Mouse (Mus musculus): ENCODE results near the gene Cers5. TPM values are rescaled to one million over a fixed set of nuclear protein-coding genes. Genes with fewer than 3 reads are reported as not detected.
A peak's percentile ranks its signal among the peaks of the same experiment; 100 is the strongest.

Cers5 gene
- polyA plus RNA-seq, 1 experiment from 2014 or later = 67.1 TPM

GRCm38 (mm10) chr15:99721921-99722743 lies 50.6 kb downstream of the Cers5 start:
- Histone ChIP-seq H3K9me3 (no peaks in the 10 kb centered on the region), H3K4me2 (no peak overlapping the region), H3K27ac (no peak overlapping the region), H3K9ac (no peak overlapping the region), H3K4me1 (peaks cover 33% of the 10 kb centered on the region), H3K36me3 (replicated peaks) (peaks cover 44% of the 10 kb centered on the region), H3K27me3 (no peaks in the 10 kb centered on the region), H3K4me3 (replicated peaks) (no peak overlapping the region)
- 83% methylated on average over 25 of the region's 25 CpGs for WGBS
- no peak for ATAC-seq (ENCODE audit: low FRiP score)

DNA sequence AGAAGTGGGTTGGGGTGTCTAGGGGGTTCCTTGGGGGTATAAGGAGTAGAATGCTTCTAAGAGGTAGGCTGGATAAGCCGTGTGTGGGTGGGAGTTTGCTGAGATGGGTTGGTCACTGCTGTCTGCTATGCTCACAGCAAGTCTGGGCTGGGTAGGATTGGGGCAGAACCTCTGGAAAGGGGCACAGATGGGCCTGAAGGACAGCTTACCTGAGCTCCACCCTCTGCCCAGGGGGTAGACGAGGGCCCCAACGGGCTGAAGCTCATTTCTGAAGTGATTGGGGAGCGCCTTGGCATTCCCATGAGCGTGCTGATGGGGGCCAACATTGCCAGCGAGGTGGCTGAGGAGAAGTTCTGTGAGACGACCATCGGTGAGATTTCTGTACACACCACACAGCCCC lies 52.8 kb downstream of the Cers5 start:
- Histone ChIP-seq H3K4me2 (no peak overlapping the region), H3K4me1 (peaks cover 35% of the 10 kb centered on the region), H3K4me3 (replicated peaks) (no peak overlapping the region), H3K9ac (no peak overlapping the region), H3K9me3 (no peaks in the 10 kb centered on the region), H3K36me3 (replicated peaks) (peaks cover 44% of the 10 kb centered on the region), H3K27me3 (no peaks in the 10 kb centered on the region), H3K27ac (no peak overlapping the region)
- no peak for ATAC-seq (ENCODE audit: low FRiP score)
- WGBS = 88% methylated on average over 8 of the region's 8 CpGs

DNA sequence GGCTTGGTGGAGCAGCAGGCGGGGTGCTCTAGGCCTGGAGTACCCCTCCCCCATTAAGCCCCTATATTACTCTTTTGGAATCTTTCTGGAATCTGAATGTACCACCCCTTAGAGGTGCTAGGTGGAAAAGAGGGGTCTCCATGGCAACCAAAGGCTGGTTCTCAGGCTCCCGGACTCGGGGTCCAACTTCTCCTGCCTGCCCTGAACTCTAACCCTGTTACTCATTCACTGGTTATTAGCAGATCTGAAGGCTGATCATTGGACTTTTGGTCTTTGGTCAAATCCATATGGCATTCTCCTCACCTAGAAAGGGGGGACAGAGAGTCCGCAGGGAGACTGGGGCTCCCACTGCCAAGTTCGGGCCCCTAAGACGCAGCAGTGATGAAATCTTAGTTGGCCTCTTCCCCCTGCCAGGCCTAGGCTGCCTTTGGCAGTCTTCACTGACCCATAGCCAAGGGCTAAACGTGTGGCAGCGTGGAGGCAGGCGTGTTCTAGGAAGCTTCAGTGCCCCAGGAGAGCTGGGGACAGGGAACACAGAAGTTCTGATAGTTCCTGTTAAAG lies 54.1 kb downstream of the Cers5 start:
- Histone ChIP-seq H3K36me3 (replicated peaks) (peaks cover 50% of the 10 kb centered on the region), H3K9me3 (no peaks in the 10 kb centered on the region)
- 84% methylated on average over 9 of the region's 9 CpGs for WGBS

DNA sequence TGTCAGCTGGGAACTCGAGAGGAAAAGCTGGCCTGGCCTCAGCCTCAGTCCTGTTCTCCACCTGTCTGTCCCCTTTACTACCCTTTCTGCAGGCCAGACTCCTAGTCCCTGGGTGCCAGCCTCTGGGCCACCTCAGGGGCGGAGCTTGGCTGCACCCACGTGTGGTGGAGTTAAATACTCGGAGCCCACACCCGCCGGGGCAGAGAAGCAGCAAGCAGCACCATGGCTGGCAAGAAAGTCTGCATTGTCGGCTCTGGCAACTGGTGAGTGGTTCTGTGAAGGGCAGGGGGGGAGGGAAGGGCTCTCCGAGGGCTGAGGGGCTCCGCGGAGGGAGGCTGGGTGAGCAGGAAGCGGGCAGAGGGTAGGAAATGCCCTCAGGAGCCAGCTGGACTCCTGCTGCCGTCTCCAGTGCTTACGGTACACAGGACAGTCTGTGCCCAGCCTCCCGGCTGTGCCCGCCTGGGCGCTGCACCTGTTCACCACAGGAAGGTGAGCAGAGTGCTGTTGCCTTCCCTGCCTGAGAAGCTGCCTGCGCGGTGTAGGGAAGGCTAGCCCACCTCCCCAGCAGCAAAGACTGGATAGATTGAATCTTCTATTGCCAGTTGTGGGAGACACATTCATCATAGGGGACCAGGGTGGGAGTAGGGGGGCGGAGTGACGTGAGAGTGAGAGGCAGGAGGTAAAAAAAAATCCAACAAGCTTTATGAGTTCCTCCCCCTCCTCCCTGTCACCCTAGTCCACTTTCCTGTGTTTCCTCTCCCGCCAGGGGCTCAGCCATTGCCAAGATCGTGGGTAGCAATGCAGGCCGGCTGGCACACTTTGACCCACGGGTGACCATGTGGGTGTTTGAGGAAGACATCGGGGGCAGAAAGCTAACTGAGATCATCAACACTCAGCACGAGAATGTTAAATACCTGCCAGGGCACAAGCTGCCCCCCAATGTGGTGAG lies 55.0 kb downstream of the Cers5 start, which contains the start of gene Gpd1:
TSS of gene Gpd1 (plus strand) at position 130 of the 949 bp plus-strand sequence.
- no peak for ATAC-seq (ENCODE audit: low FRiP score)

More for the DNA sequence above, 54.1 kb downstream of the Cers5 start:
- no peaks in the 10 kb centered on the region for H3K27me3 ChIP-seq
- no peak overlapping the region for H3K27ac ChIP-seq
- no peak overlapping the region for H3K4me3 ChIP-seq (replicated peaks)
- ATAC-seq (ENCODE audit: low FRiP score) = no peak
- H3K4me2 ChIP-seq = no peak overlapping the region
- H3K4me1 ChIP-seq = peaks cover 21% of the 10 kb centered on the region
- no peak overlapping the region for H3K9ac ChIP-seq

DNA sequence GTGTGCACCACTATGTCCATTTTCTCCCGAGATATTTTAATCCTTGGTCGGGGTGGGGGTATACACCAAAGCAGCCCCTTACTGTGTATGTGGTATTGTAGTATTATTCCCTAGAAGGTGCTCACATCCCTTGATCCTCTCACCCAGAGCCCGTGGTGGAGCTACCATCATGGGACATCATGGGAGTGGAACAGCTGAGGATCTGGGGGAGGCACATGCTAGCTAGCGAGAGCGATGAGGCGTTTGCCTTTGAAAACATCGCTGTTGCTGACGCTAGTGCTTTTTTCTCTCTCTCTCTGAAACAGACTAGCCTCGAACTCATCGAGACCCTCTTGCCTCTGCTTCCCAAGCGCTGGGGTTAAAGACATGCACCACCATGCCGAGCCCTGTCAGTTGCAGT lies 55.9 kb downstream of the Cers5 start:
- Histone ChIP-seq H3K27ac (no peak overlapping the region), H3K4me1 (peaks cover 14% of the 10 kb centered on the region), H3K4me2 (no peak overlapping the region), H3K4me3 (replicated peaks) (no peak overlapping the region), H3K36me3 (replicated peaks) (peaks cover 53% of the 10 kb centered on the region), H3K27me3 (no peaks in the 10 kb centered on the region), H3K9ac (no peak overlapping the region), H3K9me3 (no peaks in the 10 kb centered on the region)
- WGBS = 89% methylated on average over 12 of the region's 12 CpGs
- ATAC-seq (ENCODE audit: low FRiP score) = no peak

More for the DNA sequence above, 55.0 kb downstream of the Cers5 start, which contains the start of gene Gpd1:
- no peaks in the 10 kb centered on the region for H3K27me3 ChIP-seq
- WGBS = 72% methylated on average over 26 of the region's 26 CpGs
- H3K4me2 ChIP-seq = no peak within 1 kb of the TSS
- H3K9ac ChIP-seq = 0 out of 2 replicates have a peak within 1 kb of the TSS, but pooled peaks have one; percentile 7
- no peaks in the 10 kb centered on the region for H3K9me3 ChIP-seq
- H3K4me1 ChIP-seq = peaks cover 14% of the 10 kb centered on the region
- H3K27ac ChIP-seq = no peak within 1 kb of the TSS; the same call in 1 of the 2 replicates
- peaks cover 53% of the 10 kb centered on the region for H3K36me3 ChIP-seq (replicated peaks)
- H3K4me3 ChIP-seq (replicated peaks) = no peak within 1 kb of the TSS

GRCm38 (mm10) chr15:99715982-99716746 lies 56.5 kb downstream of the Cers5 start:
- 84% methylated on average over 11 of the region's 11 CpGs for WGBS
- H3K27me3 ChIP-seq = no peaks in the 10 kb centered on the region
- H3K9ac ChIP-seq = 0 out of 2 replicates have a peak overlapping the region, but pooled peaks have one; percentile 2

GRCm38 (mm10) chr15:99715361-99715865 lies 57.3 kb downstream of the Cers5 start:
- Histone ChIP-seq H3K27ac (peak overlapping the region; percentile 79), H3K4me3 (replicated peaks) (no peak overlapping the region), H3K4me2 (no peak overlapping the region), H3K9me3 (no peaks in the 10 kb centered on the region), H3K36me3 (replicated peaks) (peaks cover 64% of the 10 kb centered on the region), H3K27me3 (no peaks in the 10 kb centered on the region), H3K4me1 (peaks cover 14% of the 10 kb centered on the region), H3K9ac (no peak overlapping the region)
- ATAC-seq (ENCODE audit: low FRiP score) = peak; percentile 47; the same call in 1 of the 2 replicates
- WGBS = 57% methylated on average over 13 of the region's 13 CpGs

More at GRCm38 (mm10) chr15:99715982-99716746, 56.5 kb downstream of the Cers5 start:
- Histone ChIP-seq H3K9me3 (no peaks in the 10 kb centered on the region), H3K36me3 (replicated peaks) (peaks cover 60% of the 10 kb centered on the region), H3K27ac (peak overlapping the region; percentile 79), H3K4me1 (peaks cover 14% of the 10 kb centered on the region), H3K4me3 (replicated peaks) (no peak overlapping the region), H3K4me2 (no peak overlapping the region)
- ATAC-seq (ENCODE audit: low FRiP score) = no peak

DNA sequence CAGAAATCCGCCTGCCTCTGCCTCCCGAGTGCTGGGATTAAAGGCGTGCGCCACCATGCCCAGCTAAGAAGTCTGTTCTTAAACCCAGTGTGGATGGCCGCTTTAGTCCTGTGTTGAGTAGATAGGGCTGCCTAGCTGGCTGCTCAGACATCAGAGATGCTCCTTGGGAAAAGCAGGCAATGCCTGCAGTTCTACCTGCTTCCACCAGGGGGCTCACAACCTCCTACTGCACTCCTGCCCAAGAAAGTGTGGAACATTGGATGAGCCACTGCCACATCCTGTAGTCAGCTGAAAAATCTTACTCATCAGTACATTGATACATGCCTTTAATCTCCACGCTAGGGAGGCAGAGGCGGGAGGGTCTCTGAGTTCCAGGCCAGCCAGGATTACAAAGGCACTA lies 57.8 kb downstream of the Cers5 start:
- Histone ChIP-seq H3K27ac (peak overlapping the region; percentile 79), H3K9me3 (no peaks in the 10 kb centered on the region), H3K27me3 (no peaks in the 10 kb centered on the region), H3K36me3 (replicated peaks) (peaks cover 65% of the 10 kb centered on the region), H3K4me3 (replicated peaks) (no peak overlapping the region), H3K4me2 (no peak overlapping the region), H3K9ac (no peak overlapping the region), H3K4me1 (peaks cover 14% of the 10 kb centered on the region)
- 55% methylated on average over 7 of the region's 7 CpGs for WGBS
- ATAC-seq (ENCODE audit: low FRiP score) = peak; percentile 59

GRCm38 (mm10) chr15:99714206-99714605 lies 58.5 kb downstream of the Cers5 start:
- Histone ChIP-seq H3K27me3 (no peaks in the 10 kb centered on the region), H3K4me1 (peaks cover 14% of the 10 kb centered on the region), H3K27ac (peak overlapping the region; percentile 22), H3K36me3 (replicated peaks) (peaks cover 72% of the 10 kb centered on the region), H3K4me3 (replicated peaks) (no peak overlapping the region), H3K9ac (no peak overlapping the region), H3K9me3 (no peaks in the 10 kb centered on the region), H3K4me2 (no peak overlapping the region)
- no peak for ATAC-seq (ENCODE audit: low FRiP score)
- 76% methylated on average over 4 of the region's 4 CpGs for WGBS

DNA sequence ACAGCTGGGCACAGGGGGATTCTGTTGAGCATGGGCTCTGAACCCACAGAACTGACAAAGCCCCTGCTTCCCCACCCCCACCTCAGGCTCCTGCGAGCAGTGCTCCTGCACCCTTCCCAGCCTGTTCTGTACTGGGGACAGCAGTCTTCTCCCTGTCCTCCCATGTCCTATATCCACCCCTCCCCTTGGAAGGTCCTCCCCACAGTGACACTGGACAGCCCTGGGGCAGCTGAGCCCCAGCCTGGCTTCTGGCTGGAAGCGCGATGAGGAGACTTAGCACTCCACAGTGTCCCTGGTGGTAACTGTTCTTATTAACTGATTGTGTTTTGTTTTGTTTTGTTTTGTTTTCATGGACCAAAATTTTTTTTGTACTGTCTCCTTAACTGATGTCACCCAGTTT lies 59.1 kb downstream of the Cers5 start:
- Histone ChIP-seq H3K4me2 (no peak overlapping the region), H3K36me3 (replicated peaks) (peaks cover 72% of the 10 kb centered on the region), H3K27me3 (no peaks in the 10 kb centered on the region), H3K9me3 (no peaks in the 10 kb centered on the region), H3K27ac (peak overlapping the region; percentile 22; the same call in 1 of the 2 replicates), H3K4me1 (peaks cover 14% of the 10 kb centered on the region), H3K9ac (no peak overlapping the region), H3K4me3 (replicated peaks) (no peak overlapping the region)
- ATAC-seq (ENCODE audit: low FRiP score) = no peak
- 94% methylated on average over 3 of the region's 3 CpGs for whole genome bisulfite sequencing
